Mouse (Mus musculus) mesoderm, embryonic 11.5 days (tissue): Measurements from ENCODE around the gene Lhfpl2.

Experiments
- DNase-seq: peaks from one replicate; pipeline ENCODE4 v3.0.0-alpha.2; 2012; ENCODE audit warnings: low read depth, low spot score

The Lhfpl2 gene

DNA sequence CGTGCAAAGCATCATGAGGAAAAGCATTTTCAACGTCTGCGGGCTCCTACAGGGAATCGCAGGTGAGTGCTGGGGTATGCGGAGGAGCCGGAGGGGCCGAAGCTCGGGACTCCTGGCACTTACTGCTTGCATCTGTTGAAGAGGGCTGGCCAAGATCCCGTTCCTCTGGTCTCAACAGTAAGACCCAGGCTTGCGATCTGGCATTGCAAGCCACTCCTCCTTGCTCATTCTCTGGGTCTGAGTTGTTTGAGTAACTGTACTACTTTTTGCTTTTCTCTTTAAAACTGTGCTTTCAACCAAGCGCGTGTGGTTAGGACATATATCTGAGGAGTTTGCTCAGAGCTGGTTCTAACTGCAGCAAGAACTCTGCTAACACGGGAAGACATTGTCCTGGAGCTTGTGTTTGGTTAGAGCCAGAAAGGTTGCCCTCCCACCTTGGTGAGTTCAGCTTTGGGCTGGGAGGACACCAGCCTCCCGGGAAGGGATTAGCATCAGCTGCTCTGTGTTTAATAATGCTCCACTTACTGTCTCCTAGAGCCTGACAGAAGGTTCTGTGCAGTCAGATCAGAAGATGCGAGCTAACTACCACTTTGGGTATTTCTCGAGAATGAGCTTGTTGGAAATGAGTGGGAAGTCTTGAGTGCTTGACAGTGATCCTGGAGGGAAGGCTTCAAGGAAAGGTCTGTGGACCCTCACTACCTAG is 117.1 kb downstream of the Lhfpl2 start:
- no peak for DNase-seq

DNA sequence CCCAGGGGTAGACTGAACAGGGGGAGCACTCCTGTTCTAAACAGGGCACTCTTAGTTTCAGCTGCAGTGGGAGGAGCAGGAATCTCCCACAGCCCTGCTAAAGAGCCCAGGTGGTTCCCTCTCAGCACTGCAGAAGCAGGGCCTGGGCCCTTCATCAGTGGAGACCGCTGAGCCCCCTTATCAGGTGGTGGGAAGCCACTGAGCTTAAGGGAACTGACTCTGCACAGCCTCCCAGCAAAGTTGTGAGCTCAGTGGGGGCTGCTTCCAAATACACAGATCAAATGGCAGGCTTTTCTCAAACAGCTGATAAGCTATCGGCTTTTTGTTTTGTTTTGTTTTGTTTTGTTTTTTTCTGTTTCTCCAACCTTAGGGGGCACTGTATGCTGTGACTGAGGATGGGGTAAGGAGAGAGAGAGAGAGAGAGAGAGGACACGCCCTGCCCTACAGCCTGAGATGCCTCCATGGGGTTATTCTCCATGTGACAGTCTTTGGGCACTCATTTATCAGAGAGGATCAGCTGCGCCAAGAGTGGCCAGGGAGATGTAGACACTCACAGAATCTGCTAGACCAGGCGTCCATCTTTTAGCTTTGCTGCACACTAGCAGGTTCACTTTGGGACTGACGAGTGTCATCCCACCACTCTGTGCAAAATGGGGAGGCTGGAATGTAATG is 117.9 kb downstream of the Lhfpl2 start:
- no peak for DNase-seq

DNA sequence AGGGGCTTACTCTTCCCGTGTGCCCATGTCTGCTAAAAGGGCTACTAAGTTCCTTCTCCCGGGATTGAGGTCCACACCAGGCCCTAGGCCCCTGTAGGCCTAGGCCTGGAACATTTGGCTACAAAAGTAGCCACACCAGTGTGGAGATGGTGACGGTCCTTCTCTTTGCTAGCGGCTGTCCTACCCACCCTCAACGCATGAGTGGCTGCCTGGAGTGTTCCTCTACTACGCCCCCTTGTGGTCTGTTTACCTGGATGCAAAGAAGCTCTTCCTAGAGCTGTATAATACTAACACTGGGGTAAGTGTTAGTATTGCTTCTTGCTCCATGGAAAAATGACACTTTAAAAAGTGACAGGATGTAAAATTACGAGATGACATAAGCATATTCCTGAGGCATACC is 119.6 kb downstream of the Lhfpl2 start:
- DNase-seq, result peak; percentile 59

DNA sequence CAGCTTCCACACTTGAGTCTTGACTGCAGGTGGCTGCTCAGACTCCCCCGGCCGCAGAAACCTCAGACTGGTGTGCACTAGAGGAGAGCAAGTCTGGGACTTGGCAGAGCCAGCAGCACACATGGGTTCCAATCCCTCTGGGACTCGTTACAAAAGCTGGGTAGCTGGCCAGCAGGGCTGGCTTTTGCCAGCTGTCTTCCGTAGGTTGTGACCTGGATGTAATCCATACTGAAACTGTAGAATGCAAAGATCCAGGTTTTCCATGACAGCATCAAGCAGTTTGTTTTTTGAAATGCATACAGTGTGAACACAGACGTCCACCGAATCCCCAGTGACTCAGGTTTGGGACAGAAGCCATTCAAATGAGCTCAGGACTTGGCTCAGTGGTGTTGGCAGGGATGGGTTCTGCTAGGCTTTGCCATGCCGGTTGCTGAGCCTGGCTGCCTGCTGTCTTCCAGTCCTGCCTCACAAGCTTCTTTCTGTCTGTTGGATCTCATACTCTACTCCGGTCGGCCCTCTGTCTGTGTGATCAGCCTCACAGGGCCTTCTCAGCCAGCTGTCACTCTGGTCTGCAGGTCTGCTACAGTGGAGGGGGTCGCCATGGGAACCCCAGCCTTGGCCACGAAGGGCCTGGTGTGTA is 120.9 kb downstream of the Lhfpl2 start:
- peak; percentile 34 for DNase-seq

DNA sequence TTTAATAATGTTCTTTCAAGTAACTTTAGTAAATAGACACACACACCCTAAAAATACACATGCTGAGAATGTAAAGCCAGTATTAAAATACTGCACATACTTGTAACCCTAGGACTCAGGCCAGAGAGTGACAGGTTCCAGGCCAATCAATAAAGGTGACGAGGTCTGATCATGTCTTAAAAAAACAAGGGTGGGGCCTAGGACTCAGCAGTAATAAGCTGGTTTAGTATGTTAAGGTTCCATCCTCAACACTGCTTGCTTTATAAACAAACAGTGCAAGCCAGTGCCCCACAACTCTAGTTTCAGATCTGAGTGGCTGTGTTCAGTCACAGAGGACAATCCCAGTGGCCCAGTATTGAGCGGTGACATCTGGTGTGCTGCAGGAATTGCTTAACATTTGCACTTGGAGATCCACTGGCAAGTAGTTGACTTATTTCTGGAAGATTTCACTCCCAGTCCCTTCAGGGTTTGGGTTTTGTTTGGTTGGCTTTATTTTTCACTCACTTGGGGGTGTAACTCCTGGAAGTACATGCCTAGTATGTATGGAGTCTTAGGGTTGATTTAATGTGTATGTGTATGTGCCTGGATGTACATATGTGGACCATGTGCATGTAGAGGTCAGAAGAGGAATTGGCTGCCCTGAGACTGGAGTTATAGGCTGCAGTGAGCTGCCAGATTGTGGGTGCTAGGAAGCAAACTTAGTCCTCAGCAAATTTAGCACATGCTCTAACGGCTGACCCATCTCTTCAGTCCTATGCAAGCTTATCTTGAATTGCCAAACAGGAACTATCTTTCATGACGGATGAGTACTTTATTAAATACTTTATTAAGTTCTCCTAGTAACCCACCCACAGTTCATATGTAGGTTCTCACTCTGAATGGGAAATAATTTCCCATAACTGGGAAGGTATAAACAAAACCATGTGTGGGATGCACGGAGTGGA is 123.2 kb downstream of the Lhfpl2 start:
- no peak for DNase-seq

DNA sequence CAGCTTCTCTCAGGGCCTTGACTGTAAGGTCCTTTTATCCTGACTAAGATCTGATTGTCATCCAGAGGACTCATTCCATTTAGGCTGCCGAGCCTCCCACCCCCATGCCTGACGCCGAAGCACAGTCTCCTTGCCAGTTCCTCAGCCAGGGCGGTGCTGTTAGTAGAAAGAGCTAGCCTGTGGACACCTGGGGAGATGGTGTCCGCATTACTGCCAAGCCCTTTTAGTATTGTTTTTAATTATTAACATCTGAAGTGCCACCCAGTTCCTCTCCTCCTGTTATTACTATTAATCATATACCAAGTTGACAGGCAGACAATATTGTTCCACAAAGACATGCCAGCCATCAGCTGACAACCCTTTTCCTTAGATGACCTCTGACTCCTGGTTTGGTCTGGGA is 124.4 kb downstream of the Lhfpl2 start:
- no peak for DNase-seq

DNA sequence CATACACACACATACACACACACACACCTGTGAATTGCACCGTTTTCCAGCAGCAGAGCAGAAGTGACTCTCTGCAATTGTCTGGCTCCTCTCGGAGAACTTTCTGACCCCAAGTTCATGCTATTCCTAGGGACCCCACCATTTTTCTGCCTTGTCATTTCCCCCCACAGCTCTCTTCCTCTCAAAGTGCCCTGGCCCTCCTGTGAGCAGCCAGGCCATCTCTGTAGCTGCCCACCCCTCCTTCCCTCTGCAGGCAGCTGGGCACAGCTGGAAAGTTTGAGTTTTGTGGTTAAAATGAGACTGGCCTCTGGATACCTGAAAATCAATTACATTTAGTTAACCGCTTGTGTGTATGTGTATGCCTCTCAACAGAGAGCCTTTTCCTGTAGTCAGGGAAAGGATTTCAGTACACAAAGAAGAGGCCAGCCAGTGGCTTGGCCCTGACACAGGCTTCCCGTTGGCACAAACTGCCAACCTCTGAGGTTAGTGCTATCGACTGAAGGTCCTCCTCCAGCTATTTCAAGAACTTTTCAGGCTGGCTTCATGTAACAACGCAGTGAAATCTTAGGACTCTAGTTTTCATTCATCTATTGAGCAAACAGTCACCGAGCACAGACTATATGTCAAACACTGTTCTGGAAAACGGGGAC is 125.9 kb downstream of the Lhfpl2 start:
- no peak for DNase-seq

DNA sequence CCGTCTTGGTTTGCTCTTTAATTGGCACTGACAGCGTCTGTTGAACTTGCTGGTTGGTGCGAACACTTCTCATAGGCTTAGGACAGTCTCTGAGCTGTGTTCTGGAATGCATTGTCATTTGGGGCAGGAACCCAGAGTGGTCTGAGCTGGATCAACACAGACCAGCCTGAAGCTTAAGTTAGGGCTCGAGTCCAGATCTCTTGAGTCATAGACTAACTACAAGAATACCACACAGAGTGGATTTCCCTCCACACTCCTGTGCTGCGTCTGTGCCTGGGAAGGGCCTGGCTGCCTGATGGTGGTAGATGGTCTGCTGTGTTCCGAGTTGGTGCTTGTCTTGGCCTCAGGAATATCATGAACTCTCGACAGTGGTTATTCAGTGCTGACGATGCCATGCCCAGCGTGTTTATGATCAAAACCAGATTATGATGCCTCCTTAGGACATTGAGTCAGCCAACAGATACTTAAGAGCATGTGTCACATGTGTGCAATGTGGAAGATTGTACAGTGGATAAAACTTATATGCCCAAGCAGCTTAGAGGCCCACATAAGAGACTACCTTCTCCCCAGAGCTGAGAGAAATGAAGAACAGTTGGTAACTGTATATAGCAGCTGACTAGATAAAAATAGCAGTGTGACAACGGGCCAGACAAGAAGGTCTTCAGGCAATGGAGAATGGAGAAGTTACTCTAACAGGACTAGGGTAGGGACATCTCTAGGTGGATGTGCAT is 127.3 kb downstream of the Lhfpl2 start:
- no peak for DNase-seq

DNA sequence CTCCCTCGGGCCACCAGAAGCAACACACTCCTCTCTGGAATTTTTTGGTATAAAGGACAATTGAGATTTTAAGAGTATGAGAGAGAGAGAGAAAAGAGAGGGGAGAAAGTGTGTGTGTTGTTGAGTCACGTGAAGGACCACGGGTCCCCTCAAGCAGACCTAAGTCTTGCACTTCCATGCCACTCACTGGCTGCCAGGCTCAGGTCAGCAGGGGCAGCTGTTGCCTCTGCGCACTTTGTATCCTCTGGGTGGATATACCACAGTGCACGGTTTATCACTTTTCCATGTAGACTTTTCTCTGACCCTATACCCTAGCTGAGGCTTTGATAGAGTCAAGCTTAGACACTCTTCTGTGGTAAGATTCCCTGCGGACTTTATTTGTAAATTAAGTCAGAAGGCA is 128.0 kb downstream of the Lhfpl2 start:
- DNase-seq, result no peak

DNA sequence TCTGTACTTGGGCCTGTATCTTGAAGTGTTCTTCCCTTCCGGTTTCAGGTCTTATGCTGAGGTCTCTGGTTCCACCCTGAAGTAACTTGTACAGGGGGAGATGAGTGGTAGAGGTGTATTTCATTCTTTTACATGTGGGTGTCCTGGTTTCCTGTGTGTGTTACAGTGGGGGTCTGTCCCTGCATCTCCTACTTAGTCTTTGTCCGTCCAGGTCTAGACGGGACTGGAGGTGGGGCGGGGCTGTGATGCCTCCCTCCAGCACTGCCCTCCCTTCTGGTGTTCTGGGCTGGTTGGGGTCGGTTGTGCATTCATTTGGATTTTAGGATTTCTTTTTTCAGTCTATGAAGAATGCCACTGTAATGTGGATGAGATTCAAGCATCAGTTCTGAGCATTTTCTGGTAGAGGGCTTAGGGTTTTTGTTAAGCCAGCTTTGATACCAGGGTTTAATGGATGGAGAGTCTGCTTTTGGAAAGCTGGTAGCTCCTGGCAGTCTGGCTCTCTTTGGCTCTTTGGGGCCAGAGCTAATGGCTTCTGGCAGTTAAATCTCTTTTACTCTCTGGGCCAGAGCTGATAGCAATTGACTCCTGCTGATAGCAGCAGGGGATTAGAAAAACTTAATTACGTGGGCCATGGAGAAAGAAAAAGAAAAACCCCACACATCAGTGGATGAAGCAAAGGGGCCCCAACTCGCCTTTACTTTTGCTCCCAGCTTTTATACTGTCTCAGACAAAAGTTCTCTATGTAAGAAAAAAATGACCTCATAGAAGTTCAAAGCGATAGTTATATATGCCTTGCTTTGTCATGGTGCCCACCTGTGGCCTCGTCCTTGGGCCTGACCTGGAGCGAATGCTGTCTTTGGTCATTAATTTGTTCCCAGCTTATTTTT is 130.8 kb downstream of the Lhfpl2 start:
- peak; percentile 16 for DNase-seq

DNA sequence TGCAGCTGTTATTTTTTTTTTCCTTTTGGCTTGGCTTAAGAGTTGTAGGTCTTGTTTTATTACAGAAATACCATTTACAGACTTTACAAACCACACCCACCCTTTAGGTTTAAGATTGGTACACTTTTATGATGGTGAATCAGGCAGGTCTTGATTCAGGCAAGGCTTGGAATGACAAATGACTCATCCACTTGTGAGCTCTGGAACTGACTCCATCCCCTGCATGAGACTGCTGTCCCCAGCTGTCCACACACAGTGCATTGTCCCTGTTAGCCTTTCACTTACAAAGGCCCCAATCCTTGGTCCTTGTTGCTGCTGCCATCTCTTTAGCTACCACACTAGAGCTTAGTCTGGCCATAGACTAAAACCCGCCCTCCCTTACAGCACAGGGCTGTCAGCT is 132.8 kb downstream of the Lhfpl2 start:
- no peak for DNase-seq

DNA sequence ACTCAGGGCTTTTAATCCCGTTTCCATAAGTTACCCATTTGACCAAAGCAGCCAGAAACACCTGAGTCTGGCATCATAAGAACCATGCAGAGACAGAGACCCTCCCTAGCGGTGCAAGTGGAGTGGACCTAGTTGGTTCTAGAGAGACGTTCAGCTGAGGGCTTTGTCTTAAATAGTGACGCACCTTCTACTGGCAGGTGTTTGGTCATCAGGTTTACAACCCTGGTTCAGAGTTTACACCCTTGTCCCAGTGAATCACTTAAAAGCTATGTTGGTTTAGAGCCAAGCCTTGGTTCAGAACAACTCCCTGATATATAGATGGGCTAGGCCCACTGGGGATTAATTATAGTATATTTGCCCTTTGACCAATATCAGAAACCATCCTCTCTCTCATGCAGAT is 135.6 kb downstream of the Lhfpl2 start:
- DNase-seq, result no peak

DNA sequence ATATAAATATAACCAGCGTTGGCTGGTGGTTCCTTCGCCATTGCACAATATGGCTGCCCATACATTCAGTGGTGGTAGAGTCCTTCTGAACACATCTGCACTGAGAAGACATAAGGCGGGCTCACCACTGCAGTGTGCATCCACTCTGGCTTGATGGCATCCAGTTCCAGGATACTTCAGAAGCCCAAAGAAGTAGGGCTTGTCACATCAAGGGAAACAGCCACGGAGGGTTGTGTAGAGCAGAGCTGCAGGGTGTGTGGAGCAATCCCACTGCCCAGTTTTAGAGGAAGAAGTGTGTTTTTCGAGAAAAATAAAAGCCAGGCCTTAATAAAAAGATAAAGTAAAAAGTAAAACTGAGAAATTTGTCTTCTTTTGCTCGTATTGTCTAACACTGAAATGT is 141.0 kb downstream of the Lhfpl2 start:
- no peak for DNase-seq

DNA sequence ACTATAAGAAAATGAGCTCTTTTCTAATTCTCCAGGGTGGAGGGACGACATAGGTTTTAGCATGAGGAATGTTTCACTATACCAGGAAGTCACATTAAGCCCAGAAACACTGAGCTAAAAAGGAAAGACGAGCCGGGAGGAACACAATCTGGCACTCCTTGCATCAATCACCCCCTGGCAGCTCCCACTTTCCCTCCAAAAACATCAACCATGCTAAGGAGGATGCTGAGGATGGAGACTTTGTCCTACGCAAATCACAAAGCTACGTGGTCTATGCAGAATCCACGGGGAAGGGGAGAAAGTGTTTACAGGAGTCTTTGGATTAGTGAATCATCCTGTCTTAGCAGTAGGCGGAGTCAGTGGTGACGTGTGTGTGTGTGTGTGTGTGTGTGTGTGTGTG is 142.2 kb downstream of the Lhfpl2 start:
- DNase-seq, result no peak

DNA sequence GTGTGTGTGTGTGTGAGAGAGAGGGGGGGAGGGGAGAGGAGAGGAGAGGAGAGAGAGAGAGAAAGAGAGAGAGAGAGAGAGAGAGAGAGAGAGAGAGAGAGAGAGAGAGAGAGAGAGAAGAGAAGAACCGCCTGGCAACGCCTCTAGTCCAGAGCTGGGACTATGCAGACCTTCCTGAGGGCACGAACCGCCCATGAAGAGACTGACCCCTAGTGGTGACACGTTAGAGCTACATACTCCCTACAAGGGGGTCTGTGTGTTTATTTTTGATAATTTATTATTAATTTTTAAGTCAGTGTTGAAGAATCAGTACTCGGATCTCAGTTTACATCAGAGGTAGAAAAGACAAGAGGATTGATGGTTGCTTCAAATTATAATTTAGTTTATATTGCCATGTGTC is 147.6 kb downstream of the Lhfpl2 start:
- DNase-seq, result peak; percentile 69

DNA sequence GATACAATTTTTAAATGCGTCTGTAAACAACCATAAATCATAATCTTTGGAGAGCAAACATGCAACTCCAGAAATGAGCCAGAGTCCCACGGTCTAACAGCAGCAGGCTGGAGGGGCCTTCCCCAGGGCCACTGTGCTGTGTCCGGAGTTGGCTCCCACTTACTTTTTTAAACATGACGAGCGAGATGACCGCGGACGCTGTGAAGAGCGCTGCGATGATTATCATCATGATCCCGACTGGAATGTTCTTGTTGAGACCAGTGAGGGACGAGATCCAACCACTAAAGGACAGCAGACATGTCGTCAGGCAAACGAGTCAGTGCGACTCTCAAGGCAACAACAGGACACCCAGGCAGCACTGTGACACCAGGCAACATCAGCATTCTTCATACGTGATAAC is 150.4 kb downstream of the Lhfpl2 start:
- DNase-seq, result no peak

DNA sequence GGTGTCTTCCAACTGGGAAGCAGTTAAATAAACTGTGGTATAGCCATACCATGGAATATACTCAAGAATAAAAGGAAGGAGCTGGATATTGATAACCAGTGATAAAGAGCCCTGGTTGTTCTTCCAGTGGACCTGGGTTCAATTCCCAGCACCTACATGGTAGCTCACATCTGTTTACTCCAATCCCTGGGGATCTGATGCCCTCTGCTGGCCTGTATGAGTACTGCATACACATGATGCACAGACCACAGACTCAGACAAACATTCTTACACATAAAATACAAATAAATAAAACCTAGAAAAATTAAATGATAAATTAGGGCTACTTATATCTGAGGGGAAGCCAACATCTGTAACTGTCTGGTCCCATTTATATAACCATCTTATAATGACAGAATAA is 151.3 kb downstream of the Lhfpl2 start:
- no peak for DNase-seq

DNA sequence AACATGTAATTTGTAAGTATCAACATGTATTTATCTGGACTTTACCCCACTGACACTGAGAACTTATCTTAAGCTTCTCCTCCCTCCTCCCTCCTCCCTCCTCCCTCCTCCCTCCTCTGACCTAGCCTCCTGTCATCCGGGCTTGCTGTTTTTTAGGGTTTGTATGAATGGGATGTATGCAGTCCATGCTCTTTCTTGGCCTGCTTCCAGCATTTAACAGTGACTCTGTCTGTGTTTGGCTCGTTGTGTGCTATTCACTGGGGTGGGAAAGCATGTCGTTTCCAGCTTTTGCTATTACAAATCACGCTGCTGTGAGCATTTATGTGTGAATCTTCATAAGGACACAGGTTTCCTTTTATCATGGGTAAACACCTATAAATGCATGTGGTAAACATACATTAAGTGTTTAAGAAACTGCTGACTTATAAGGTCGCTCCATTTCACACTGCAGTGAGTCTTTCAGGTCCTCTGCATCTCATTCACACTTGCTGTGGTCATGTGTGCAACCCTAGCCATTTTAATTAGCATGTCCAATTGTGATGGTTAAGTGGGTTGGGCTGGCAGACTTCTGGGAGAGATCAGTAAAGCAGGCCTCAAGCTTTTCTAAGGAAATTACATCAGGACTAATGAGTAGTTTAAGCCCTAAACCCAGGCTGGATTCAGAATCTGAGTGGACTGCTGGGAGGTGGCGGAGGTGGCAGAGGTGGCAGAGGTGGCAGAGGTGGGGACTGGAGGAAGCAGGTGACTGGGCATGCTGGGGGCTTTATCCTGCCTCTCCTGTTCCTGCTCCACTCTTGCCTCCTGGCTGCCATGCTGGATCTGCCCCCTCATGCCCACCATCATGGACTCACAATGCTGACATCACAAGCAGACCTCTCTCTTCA is 153.9 kb downstream of the Lhfpl2 start:
- no peak for DNase-seq

DNA sequence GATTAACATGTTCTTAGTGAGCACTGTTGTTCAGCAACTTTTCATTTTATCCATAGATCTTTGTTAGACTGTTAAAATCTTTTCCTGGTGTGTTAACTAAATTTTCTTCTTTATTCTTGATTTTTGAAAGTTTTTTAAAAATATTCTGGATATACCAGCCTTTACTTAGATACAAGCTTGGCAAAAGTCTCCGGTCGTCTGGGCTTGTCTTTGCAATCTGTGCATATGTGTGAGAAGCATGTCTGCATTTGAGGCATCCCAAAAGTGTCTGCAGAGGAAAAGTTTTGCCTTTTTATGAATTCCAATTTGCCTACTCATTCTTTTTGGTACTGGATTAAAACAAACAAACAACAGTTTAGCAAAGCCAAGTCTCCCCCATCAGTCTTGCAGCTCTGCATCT is 154.6 kb downstream of the Lhfpl2 start:
- DNase-seq, result no peak
